Mouse (Mus musculus): ENCODE results near the gene Cnot10. TPM values are rescaled to one million over a fixed set of nuclear protein-coding genes. Genes with fewer than 3 reads are reported as not detected.

Gene Cnot10
- polyA plus RNA-seq (2015; fragmentation: Nextera tagmentation; extraction: Ambion mirVana), result 38.1 and 40.2 TPM in 2 replicates

DNA sequence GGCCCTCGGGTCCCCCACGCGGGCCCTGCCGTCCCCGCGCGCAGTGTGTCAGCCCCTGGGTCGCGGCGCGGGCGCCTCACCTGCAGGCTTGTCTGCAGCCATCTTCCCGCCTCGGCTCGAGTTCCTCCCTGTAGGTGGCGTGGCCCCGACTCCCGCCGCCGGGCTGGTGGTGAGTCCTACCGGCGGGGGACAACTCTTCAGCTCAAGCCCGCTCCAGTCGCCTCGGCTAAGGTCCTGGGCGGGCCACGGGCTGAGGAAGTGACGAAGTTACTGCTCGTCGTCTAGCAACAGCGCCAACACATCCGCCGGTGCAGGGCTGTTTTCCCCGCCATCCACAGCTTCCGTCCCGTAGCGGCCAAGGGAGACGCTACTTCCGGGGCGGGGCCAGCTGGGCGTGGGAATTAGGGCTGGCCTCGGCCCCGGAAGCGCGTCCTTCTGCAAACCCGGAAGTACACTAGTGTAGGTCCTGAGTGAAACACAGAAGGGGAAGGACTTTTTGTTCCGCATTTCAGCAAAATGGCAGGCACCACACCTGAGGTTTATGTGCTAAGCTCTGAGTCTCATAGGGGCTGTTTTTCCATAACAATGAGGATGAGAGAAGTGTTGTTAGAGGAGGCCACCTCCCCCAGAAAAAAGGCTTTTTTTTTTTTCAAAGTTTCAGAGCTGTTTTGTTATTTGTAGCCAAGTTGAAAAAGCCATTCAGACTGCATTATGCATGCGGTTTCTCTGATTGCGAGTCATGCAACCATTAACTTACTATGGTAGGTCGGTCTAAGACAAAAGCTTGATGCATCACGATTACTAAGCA lies at the start of gene Cnot10:
Gene Cnot10 (minus strand): TSS at position 346 of the 808 bp plus-strand sequence.

DNA sequence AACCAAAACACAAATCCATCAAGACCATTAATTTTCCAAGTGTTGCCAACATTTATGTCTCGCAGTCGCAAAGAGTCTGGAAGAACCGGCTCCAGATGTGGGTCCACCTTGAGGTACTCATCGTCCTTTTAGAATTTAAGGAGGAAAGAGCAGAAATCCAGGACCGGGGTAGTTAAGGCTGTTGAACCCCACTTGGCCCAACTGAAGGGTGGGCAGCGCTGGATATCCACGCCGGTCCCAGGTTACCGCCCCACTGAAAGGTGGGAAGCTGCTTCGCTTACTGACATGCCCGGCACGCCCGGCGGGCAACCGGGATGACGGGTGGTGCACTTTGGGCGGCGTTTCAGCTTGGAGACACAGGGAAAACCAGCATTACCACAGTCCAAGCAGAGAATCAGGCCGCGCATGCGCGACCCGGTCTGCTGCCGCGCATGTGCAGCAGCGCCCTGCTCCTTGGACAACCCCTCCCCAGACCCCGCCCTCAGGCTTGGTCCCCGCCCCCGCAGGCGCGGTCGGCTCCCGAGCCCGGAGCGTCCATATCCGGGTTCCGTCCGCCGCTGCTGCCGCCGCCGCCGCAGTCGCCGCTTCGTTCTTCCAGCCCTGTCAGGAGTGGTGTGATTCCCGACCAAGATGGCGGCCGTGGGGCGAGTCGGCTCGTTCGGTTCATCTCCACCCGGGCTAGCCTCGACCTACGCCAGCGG lies 48.4 kb upstream of the Cnot10 start, which contains the start of gene Dync1li1:
Gene Dync1li1 (plus strand): TSS at position 539 of the 701 bp plus-strand sequence.

DNA sequence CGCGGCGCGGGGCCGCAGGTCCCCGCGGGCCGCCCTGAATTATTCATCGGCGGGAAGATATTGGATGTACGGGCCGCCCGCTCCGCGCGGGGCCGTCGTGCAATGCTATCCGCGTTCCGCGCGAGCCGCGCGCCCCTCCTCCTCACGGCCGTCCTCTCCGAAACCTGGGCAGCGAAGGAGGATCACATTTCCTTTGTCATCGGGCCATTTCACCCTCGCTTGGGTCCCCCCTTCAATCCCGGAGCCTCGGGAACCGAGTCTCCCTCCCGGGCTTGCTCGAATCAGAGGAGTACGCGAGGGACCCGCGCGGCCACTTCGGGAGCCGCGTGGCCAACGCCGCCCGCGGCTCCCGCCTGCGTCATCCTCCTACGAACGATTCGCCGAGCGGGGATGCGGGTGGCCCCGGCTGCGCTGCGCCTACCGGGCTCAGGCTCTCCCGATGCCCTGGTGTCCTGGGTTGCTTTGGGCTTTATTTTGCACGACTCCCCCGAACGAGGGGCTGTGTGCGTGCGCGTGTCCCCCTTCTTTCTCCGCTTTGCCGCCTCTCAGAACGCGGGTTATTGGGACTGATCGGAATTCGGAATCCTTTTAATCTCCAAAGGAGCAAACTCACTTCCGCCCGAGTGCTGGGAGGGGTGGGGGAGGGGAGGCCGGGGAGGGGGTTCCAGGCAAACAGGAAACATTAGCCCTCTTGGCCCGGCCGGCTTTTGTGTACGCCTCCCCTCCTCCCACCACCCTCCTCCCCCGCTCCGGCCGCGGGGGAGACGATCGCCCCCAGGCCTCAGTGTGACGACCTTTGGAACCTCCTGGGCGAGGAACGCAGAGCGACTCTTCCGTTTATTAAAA lies 76.0 kb downstream of the Cnot10 start, which contains the start of gene Trim71:
Gene Trim71 (minus strand): TSS at position 609 of the 846 bp plus-strand sequence.

Other genes with a start within 250 kb of the Cnot10 start
- gene Crtap, start 249.5 kb downstream of the Cnot10 start, polyA plus RNA-seq (2015; fragmentation: Nextera tagmentation; extraction: Ambion mirVana), result 37.8 and 39.9 TPM in 2 replicates
- 32.8 and 34.0 TPM in 2 replicates for gene Glb1, start 239.1 kb downstream of the Cnot10 start, polyA plus RNA-seq (2015; fragmentation: Nextera tagmentation; extraction: Ambion mirVana)
- 6.1 and 6.8 TPM in 2 replicates for gene Tmppe, start 239.1 kb downstream of the Cnot10 start, polyA plus RNA-seq (2015; fragmentation: Nextera tagmentation; extraction: Ambion mirVana)
- not detected in 2 replicates for gene Ccr4, start 135.3 kb downstream of the Cnot10 start, polyA plus RNA-seq (2015; fragmentation: Nextera tagmentation; extraction: Ambion mirVana)
- gene C130032M10Rik, start 124.5 kb downstream of the Cnot10 start, polyA plus RNA-seq (2015; fragmentation: Nextera tagmentation; extraction: Ambion mirVana), result not detected in 2 replicates
- gene Trim71, start 75.8 kb downstream of the Cnot10 start, polyA plus RNA-seq (2015; fragmentation: Nextera tagmentation; extraction: Ambion mirVana), result 0.20 and 0.26 TPM in 2 replicates
- 114 and 119 TPM in 2 replicates for gene Dync1li1, start 48.6 kb upstream of the Cnot10 start, polyA plus RNA-seq (2015; fragmentation: Nextera tagmentation; extraction: Ambion mirVana)
- gene Cmtm6, start 90.9 kb upstream of the Cnot10 start, polyA plus RNA-seq (2015; fragmentation: Nextera tagmentation; extraction: Ambion mirVana), result 22.8 and 22.9 TPM in 2 replicates
- 12.8 and 14.7 TPM in 2 replicates for gene Cmtm7, start 141.7 kb upstream of the Cnot10 start, polyA plus RNA-seq (2015; fragmentation: Nextera tagmentation; extraction: Ambion mirVana)
- gene Cmtm8, start 204.0 kb upstream of the Cnot10 start, polyA plus RNA-seq (2015; fragmentation: Nextera tagmentation; extraction: Ambion mirVana), result 6.5 and 7.5 TPM in 2 replicates

Measured in neural tube, postnatal 0 days (tissue).